Mouse (Mus musculus) ES-Bruce4 (cell line): Measurements from ENCODE around the gene Gorab. TPM values are rescaled to one million over a fixed set of nuclear protein-coding genes. Genes with fewer than 3 reads are reported as not detected.

ENCODE experiments used
- H3K27ac ChIP-seq: 2 replicates; pipeline ENCODE4 v1.5.1; 2012; ENCODE audit warnings: low read length, inconsistent platforms; ENCODE audit not compliant: insufficient read depth
- H3K27me3 ChIP-seq: 2 replicates; pipeline ENCODE4 v1.6.1; 2012; ENCODE audit warnings: mild to moderate bottlenecking, low read length, inconsistent platforms; ENCODE audit not compliant: control insufficient read depth, poor library complexity, insufficient read depth, severe bottlenecking
- H3K36me3 ChIP-seq: 2 replicates; pipeline ENCODE4 v1.6.1; 2012; ENCODE audit warnings: inconsistent platforms, mild to moderate bottlenecking, low read length, moderate library complexity; ENCODE audit not compliant: control insufficient read depth, poor library complexity, insufficient read depth, severe bottlenecking
- H3K4me1 ChIP-seq: one replicate; pipeline ENCODE4 v1.8.1; 2011; ENCODE audit warnings: low read length; ENCODE audit not compliant: control insufficient read depth, insufficient read depth
- H3K4me3 ChIP-seq: 2 replicates; pipeline ENCODE4 v1.5.1; 2011; ENCODE audit warnings: low read depth, mild to moderate bottlenecking, low read length
- H3K9ac ChIP-seq: 2 replicates; pipeline ENCODE4 v1.6.1; 2012; ENCODE audit warnings: low read depth, mild to moderate bottlenecking, inconsistent platforms; ENCODE audit not compliant: poor library complexity, severe bottlenecking
- H3K9me3 ChIP-seq: replicated peaks from 2 replicates; pipeline ENCODE4 v1.6.1; 2012; ENCODE audit warnings: mild to moderate bottlenecking, low read length, inconsistent platforms; ENCODE audit not compliant: control insufficient read depth, poor library complexity, insufficient read depth, severe bottlenecking
- CTCF ChIP-seq: IDR thresholded peaks from one replicate; pipeline ENCODE4 v1.8.1; 2011; ENCODE audit warnings: low read depth, low read length
- EP300 ChIP-seq: IDR thresholded peaks from 2 replicates; pipeline ENCODE4 v1.6.1; 2011; ENCODE audit warnings: low read depth, low read length; ENCODE audit not compliant: insufficient read depth
- POLR2A ChIP-seq: IDR thresholded peaks from one replicate; pipeline ENCODE4 v1.8.1; 2011; ENCODE audit warnings: low read length; ENCODE audit not compliant: insufficient read depth
- polyA plus RNA-seq: library from polyadenylated mRNA; stranded (reverse); fragments of >200 nt; gene quantifications from 2 replicates; pipeline ENCODE4 v1.2.4, GENCODE M21; 2011; ENCODE audit warnings: low read depth; ENCODE audit not compliant: missing spikeins, insufficient read depth, insufficient read length

The Gorab gene
- polyA plus RNA-seq, result 8.7 and 9.8 TPM in 2 replicates

GRCm38 (mm10) chr1:163403498-163404126 is at the start of gene Gorab:
Gene Gorab (minus strand): TSS chr1:163403669.
- Histone ChIP-seq H3K4me1 (no peaks in the 10 kb centered on the region), H3K27me3 (no peaks in the 10 kb centered on the region), H3K27ac (no peak within 1 kb of the TSS; the same call in 1 of the 2 replicates), H3K9ac (peak within 1 kb of the TSS; percentile 92), H3K9me3 (no peaks in the 10 kb centered on the region), H3K4me3 (peak within 1 kb of the TSS; percentile 98), H3K36me3 (no peaks in the 10 kb centered on the region)
- TF ChIP-seq POLR2A, result no peak
- no peak for TF ChIP-seq EP300

GRCm38 (mm10) chr1:163443832-163444231 is 40.4 kb upstream of the Gorab start:
- H3K4me1 ChIP-seq, result no peaks in the 10 kb centered on the region
- H3K9ac ChIP-seq, result no peak overlapping the region
- H3K27me3 ChIP-seq, result no peaks in the 10 kb centered on the region
- no peak for TF ChIP-seq CTCF
- TF ChIP-seq EP300, result no peak
- no peak for TF ChIP-seq POLR2A
- H3K36me3 ChIP-seq, result no peaks in the 10 kb centered on the region
- H3K4me3 ChIP-seq, result no peak overlapping the region
- no peak overlapping the region for H3K27ac ChIP-seq
- H3K9me3 ChIP-seq, result no peaks in the 10 kb centered on the region

- H3K4me1 ChIP-seq, result no peaks in the 10 kb centered on the region
- H3K27ac ChIP-seq, result no peak overlapping the region
- H3K27me3 ChIP-seq, result no peaks in the 10 kb centered on the region
- H3K9me3 ChIP-seq, result no peaks in the 10 kb centered on the region; the same call in 1 of the 2 replicates
- no peak overlapping the region for H3K4me3 ChIP-seq
- H3K9ac ChIP-seq, result no peak overlapping the region
- TF ChIP-seq POLR2A, result no peak
- no peak for TF ChIP-seq CTCF
- TF ChIP-seq EP300, result no peak
- no peaks in the 10 kb centered on the region for H3K36me3 ChIP-seq
These were observed 35.5 kb upstream of the Gorab start for GRCm38 (mm10) chr1:163439002-163439401.

GRCm38 (mm10) chr1:163423467-163424014 is 20.1 kb upstream of the Gorab start:
- no peaks in the 10 kb centered on the region for H3K36me3 ChIP-seq
- TF ChIP-seq CTCF, result no peak
- no peak for TF ChIP-seq EP300
- TF ChIP-seq POLR2A, result no peak
- no peak overlapping the region for H3K4me3 ChIP-seq
- no peaks in the 10 kb centered on the region for H3K9me3 ChIP-seq
- no peaks in the 10 kb centered on the region for H3K27me3 ChIP-seq
- no peak overlapping the region for H3K27ac ChIP-seq
- no peaks in the 10 kb centered on the region for H3K4me1 ChIP-seq
- H3K9ac ChIP-seq, result no peak overlapping the region

- no peak overlapping the region for H3K9ac ChIP-seq
- H3K27ac ChIP-seq, result no peak overlapping the region
- H3K4me3 ChIP-seq, result no peak overlapping the region
- TF ChIP-seq CTCF, result no peak
- TF ChIP-seq EP300, result no peak
- TF ChIP-seq POLR2A, result no peak
- no peaks in the 10 kb centered on the region for H3K27me3 ChIP-seq
- H3K4me1 ChIP-seq, result no peaks in the 10 kb centered on the region
- H3K9me3 ChIP-seq, result no peaks in the 10 kb centered on the region
- no peaks in the 10 kb centered on the region for H3K36me3 ChIP-seq
These were observed 13.7 kb upstream of the Gorab start for GRCm38 (mm10) chr1:163417191-163417590.

GRCm38 (mm10) chr1:163414200-163414599 is 10.7 kb upstream of the Gorab start:
- no peaks in the 10 kb centered on the region for H3K9me3 ChIP-seq
- no peak overlapping the region for H3K27ac ChIP-seq
- no peak overlapping the region for H3K4me3 ChIP-seq
- no peaks in the 10 kb centered on the region for H3K27me3 ChIP-seq
- TF ChIP-seq CTCF (no peak), EP300 (no peak), POLR2A (no peak)
- no peak overlapping the region for H3K9ac ChIP-seq
- no peaks in the 10 kb centered on the region for H3K4me1 ChIP-seq
- no peaks in the 10 kb centered on the region for H3K36me3 ChIP-seq
